ENCODE assay signal across 8 mouse cellular contexts in genomic region chr7:102369661-102370060, GRCm38 (mm10).
DNase-seq lines count a peak whose midpoint lies in the region; ATAC-seq and TF ChIP-seq lines count a peak whose summit lies in the region.

No protein-coding gene starts in this region.

- peaks cover 3% of the 10 kb centered on the region; the same call in 1 of the 2 replicates for H3K79me2 ChIP-seq in liver, adult 2 months (ENCODE audit: control insufficient read depth, insufficient read depth, low read length)

- no peak overlapping the region for H3K4me2 ChIP-seq in liver, embryonic 12.5 days

- H3K27ac ChIP-seq in liver, adult 2 months (replicated peaks; ENCODE audit: insufficient read depth, low read depth, low read length): no peak overlapping the region
- no peak overlapping the region for H3K27ac ChIP-seq in liver, embryonic 12.5 days

- WGBS in liver, adult 2 months: 82% methylated on average over 4 of the region's 4 CpGs
- 48% methylated on average over 4 of the region's 4 CpGs for WGBS in liver, embryonic 12.5 days (ENCODE audit: insufficient replicate concordance)

- no peak overlapping the region for H3K9ac ChIP-seq in liver, adult 2 months (ENCODE audit: low read depth, low read length)
- H3K9ac ChIP-seq in liver, embryonic 12.5 days: no peak overlapping the region

- peaks cover 4% of the 10 kb centered on the region; the same call in 1 of the 2 replicates for H3K4me1 ChIP-seq in liver, adult 2 months (ENCODE audit: control insufficient read depth, insufficient read depth, low read length)
- peaks cover 27% of the 10 kb centered on the region for H3K4me1 ChIP-seq in liver, embryonic 12.5 days

- TF ChIP-seq CTCF in liver, adult 2 months (IDR thresholded peaks at IDR 0.05; ENCODE audit: low read depth, low read length): peak; percentile 50

- H3K36me3 ChIP-seq in liver, adult 2 months (ENCODE audit: control insufficient read depth, insufficient read depth, low read length): no peaks in the 10 kb centered on the region
- no peaks in the 10 kb centered on the region for H3K36me3 ChIP-seq in liver, embryonic 12.5 days

- intact Hi-C loops in gastrocnemius, postnatal 36 days (cut with DNase I): no loop called here

- no peak for ATAC-seq in liver, embryonic 12.5 days
- no peak for ATAC-seq in monocyte, adult 5-6 weeks (replicated peaks; ENCODE audit: insufficient number of reproducible peaks, low FRiP score, low TSS enrichment, poor library complexity, severe bottlenecking)

- TF ChIP-seq POLR2A in liver, adult 2 months (IDR thresholded peaks at IDR 0.05; ENCODE audit: extremely low read depth, insufficient read depth, low read length): no peak

- DNase-seq in liver, adult 2 months (ENCODE audit: extremely low read depth, low read depth, low spot score): no peak
- DNase-seq in cerebellum, adult 18-20 months: peak; percentile 81 to 90
- peak; percentile 54 to 57 for DNase-seq in frontal cortex, postnatal 25 days (ENCODE audit: low spot score in 2 of 2)
- DNase-seq in layer of hippocampus, adult 8-10 months (ENCODE audit: low spot score in 2 of 2): peak; percentile 85 to 90
- DNase-seq in lung, postnatal 36 days: peak; percentile 37
- DNase-seq in gastrocnemius, postnatal 36 days: no peak

- H3K9me3 ChIP-seq in liver, embryonic 12.5 days (replicated peaks): no peaks in the 10 kb centered on the region

- H3K4me3 ChIP-seq in liver, adult 2 months (ENCODE audit: insufficient read depth, low read depth, low read length): no peak overlapping the region
- H3K4me3 ChIP-seq in liver, embryonic 12.5 days: no peak overlapping the region

- no peaks in the 10 kb centered on the region for H3K27me3 ChIP-seq in liver, adult 2 months (ENCODE audit: control insufficient read depth, insufficient read depth, low read length)
- no peaks in the 10 kb centered on the region for H3K27me3 ChIP-seq in liver, embryonic 12.5 days (replicated peaks)

Comparison
In these comparisons a context has a peak if more than half of its experiments do, and no peak if none do; other contexts are left out.
1. DNase-seq: peak in cerebellum, adult 18-20 months (2 of 2), frontal cortex, postnatal 25 days (2 of 2), layer of hippocampus, adult 8-10 months (2 of 2) and lung, postnatal 36 days (single experiment); none in liver, adult 2 months (single experiment) and gastrocnemius, postnatal 36 days (0 of 2).